Mouse (Mus musculus) cerebral cortex, adult 2 months (tissue): ENCODE measurements around the gene Tmem145.

ENCODE experiments used
- WGBS: fragments of 180-500 bp; shearing (Covaris S2); methylation state at CpG from one replicate; pipeline ENCODE4 v1.1.7; 2018; 5-methylcytosine and 5-hydroxymethylcytosine counted together

The Tmem145 gene

GRCm38 (mm10) chr7:25317446-25317999 lies 11.6 kb downstream of the Tmem145 start:
- WGBS, result 13% methylated on average over 21 of the region's 21 CpGs

GRCm38 (mm10) chr7:25322058-25322484 lies 16.2 kb downstream of the Tmem145 start:
- 47% methylated on average over 6 of the region's 6 CpGs for WGBS

- WGBS, result 88% methylated on average over 2 of the region's 2 CpGs
These were observed 17.3 kb downstream of the Tmem145 start for GRCm38 (mm10) chr7:25323219-25323618.

DNA sequence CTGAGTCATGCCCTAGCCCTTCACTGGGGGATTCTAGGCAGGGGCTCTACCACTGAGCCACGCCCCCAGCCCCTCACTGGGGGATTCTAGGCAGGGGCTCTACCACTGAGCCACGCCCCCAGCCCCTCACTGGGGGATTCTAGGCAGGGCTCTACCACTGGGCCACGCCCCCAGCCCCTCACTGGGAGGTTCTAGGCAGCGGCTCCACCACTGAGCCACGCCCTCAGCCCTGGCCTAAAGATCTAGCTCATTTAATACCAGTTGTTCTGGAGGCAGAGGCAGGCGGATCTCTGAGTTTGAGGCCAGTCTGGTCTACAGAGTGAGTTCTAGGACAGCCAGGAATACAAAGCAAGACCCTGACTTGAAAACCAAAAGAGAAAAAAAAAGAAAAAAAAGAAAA lies 19.5 kb downstream of the Tmem145 start:
- WGBS, result 92% methylated on average over 6 of the region's 6 CpGs

DNA sequence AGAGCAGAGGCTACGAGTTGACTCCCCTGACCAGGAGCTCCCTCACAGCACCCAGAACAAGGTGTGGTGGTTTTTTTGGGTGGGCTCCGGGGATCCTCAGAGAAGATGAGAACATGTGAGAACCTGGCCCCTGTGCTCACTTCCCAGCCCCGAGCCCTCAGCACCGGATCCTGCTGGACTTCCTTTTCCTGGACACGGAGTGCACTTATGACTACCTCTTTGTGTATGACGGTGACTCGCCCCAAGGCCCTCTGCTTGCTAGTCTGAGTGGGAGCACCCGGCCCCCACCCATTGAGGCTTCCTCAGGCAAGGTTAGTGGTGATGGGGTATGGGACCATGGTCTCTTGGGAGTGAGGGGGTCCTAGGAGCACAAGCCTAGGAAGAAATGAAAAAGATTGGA lies 20.3 kb downstream of the Tmem145 start:
- WGBS, result 75% methylated on average over 8 of the region's 8 CpGs

GRCm38 (mm10) chr7:25333596-25334307 lies 27.8 kb downstream of the Tmem145 start:
- 42% methylated on average over 16 of the region's 16 CpGs for WGBS

DNA sequence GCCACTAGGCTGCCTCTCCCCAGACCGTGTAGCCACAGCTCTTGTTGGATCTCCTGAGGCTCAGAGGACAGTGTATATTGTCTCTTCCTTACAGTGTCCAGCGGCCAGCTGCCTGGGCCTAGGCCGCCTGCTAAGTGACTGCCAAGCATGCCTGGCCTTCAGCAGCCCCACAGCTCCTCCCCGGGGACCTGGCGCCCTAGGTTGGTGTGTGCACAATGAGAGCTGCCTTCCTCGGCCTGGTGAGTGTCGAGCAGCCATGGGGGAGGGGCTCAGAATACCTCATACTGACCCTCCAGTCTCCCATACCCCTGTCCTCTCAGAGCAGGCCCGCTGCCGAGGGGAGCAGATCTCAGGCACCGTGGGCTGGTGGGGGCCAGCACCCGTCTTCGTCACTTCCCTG lies 28.6 kb downstream of the Tmem145 start:
- 79% methylated on average over 12 of the region's 12 CpGs for WGBS

DNA sequence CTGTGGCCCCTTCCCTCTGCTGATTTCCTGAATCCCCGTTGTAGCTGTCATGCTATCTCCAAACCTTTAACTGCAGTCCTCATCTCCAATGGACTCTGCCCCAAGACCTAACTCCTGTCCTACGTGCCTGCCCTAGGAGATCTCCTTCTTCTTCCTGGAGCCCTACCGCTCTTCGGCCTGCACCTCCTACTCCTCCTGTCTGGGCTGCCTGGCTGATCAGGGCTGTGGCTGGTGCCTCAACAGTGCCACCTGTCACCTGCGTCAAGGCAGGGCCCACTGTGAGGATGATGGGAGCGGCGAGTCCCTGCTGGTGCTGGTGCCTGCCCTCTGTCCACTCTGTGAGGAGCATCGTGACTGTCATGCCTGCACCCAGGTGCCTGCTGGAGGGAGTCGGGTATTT lies 33.4 kb downstream of the Tmem145 start:
- 87% methylated on average over 9 of the region's 9 CpGs for WGBS

DNA sequence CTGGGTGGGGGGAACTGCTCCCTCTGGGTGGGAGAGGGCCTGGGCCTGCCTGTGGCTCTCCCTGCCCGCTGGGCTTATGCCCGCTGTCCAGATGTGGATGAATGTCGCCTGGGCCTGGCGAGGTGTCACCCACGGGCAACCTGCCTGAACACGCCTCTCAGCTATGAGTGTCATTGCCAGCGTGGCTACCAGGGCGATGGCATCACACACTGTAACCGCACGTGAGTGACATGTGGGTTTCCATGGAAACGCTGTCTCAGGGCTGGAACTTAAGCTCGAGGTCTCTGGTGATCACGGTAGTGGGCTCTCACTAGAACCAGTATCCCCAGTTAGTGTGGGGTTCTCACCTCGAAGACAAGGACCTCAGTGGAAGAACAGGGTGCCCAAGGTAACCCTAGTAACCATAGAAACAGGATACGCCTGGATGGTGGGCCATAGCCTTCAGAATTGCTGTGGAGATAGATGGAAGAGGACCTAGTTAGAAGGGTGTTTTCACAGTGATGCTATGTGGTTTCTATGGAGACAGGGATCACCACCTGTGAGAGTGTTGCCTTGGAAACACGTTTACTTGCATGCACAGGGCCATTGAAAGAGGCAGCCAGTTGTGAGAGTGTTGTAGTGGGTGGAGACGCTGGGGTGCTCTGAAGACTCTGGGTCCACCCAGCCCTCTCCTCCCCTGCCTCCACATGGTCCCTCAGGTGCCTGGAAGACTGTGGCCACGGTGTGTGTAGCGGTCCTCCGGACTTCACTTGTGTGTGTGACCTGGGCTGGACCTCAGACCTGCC lies 35.3 kb downstream of the Tmem145 start:
- 62% methylated on average over 20 of the region's 20 CpGs for WGBS

GRCm38 (mm10) chr7:25348861-25349260 lies 43.0 kb downstream of the Tmem145 start:
- 87% methylated on average over 8 of the region's 8 CpGs for WGBS

- WGBS, result 63% methylated on average over 19 of the region's 19 CpGs
These were observed 52.9 kb downstream of the Tmem145 start for GRCm38 (mm10) chr7:25358721-25359206.

DNA sequence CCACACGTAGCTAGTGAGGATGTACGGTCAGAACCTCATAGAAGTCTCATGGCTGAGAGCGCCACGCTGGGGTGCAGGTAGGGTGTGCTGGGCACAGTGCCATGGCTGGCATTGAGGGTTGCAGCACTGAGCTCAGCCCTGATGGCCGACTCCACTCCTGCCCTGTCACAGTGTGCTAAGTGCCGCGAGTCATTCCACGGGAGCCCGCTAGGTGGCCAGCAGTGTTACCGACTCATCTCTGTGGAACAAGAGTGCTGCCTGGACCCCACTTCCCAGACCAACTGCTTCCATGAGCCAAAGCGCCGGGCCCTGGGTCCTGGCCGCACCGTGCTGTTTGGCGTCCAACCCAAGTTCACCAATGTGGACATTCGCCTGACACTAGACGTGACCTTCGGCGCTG lies 57.2 kb downstream of the Tmem145 start:
- 86% methylated on average over 19 of the region's 19 CpGs for WGBS

DNA sequence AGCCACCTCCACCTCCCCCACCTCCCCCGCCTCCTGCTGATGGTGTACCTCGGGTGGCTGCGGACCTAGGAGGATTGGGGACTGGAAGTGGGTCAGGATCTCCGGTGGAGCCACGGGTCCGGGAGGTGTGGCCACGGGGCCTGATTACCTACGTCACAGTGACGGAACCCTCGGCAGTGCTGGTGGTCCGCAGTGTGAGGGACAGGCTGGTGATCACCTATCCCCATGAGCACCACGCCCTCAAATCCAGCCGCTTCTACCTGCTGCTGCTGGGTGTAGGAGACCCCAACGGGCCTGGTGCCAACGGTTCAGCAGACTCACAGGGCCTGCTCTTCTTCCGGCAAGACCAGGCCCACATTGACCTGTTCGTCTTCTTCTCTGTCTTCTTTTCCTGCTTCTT lies 57.7 kb downstream of the Tmem145 start:
- WGBS, result 93% methylated on average over 17 of the region's 17 CpGs
